Mouse (Mus musculus): ENCODE measurements around the gene Rac2. TPM values are rescaled to one million over a fixed set of nuclear protein-coding genes. Genes with fewer than 3 reads are reported as not detected.

Gene Rac2
- polyA plus RNA-seq, 1 experiment = not detected

GRCm38 (mm10) chr15:78587050-78587994, 14.7 kb upstream of the Rac2 start:
- Histone ChIP-seq H3K9ac (ENCODE audit: low read depth, poor library complexity, severe bottlenecking) (no peak overlapping the region), H3K4me1 (ENCODE audit: control insufficient read depth, insufficient read depth, low read length) (no peaks in the 10 kb centered on the region), H3K9me3 (replicated peaks; ENCODE audit: control insufficient read depth, insufficient read depth, low read length, poor library complexity, severe bottlenecking) (no peaks in the 10 kb centered on the region), H3K36me3 (ENCODE audit: control insufficient read depth, insufficient read depth, low read length, poor library complexity, severe bottlenecking) (no peaks in the 10 kb centered on the region), H3K27ac (ENCODE audit: insufficient read depth, low read length) (no peak overlapping the region), H3K4me3 (ENCODE audit: low read depth, low read length) (no peak overlapping the region), H3K27me3 (ENCODE audit: control insufficient read depth, insufficient read depth, low read length, poor library complexity, severe bottlenecking) (no peaks in the 10 kb centered on the region)
- TF ChIP-seq POLR2A (IDR thresholded peaks at IDR 0.05; ENCODE audit: insufficient read depth, low read length) (no peak), EP300 (IDR thresholded peaks at IDR 0.05; ENCODE audit: insufficient read depth, low read depth, low read length) (peak; percentile 35; the same call in 1 of the 2 replicates), CTCF (IDR thresholded peaks at IDR 0.05; ENCODE audit: low read depth, low read length) (peak; percentile 97)

GRCm38 (mm10) chr15:78585404-78585803, 12.8 kb upstream of the Rac2 start:
- H3K4me1 ChIP-seq (ENCODE audit: control insufficient read depth, insufficient read depth, low read length) = no peaks in the 10 kb centered on the region
- TF ChIP-seq POLR2A (IDR thresholded peaks at IDR 0.05; ENCODE audit: insufficient read depth, low read length) = no peak
- TF ChIP-seq CTCF (IDR thresholded peaks at IDR 0.05; ENCODE audit: low read depth, low read length) = no peak
- no peak for TF ChIP-seq EP300 (IDR thresholded peaks at IDR 0.05; ENCODE audit: insufficient read depth, low read depth, low read length)
- H3K27ac ChIP-seq (ENCODE audit: insufficient read depth, low read length) = no peak overlapping the region
- no peaks in the 10 kb centered on the region for H3K27me3 ChIP-seq (ENCODE audit: control insufficient read depth, insufficient read depth, low read length, poor library complexity, severe bottlenecking)
- no peak overlapping the region for H3K9ac ChIP-seq (ENCODE audit: low read depth, poor library complexity, severe bottlenecking)
- no peaks in the 10 kb centered on the region for H3K9me3 ChIP-seq (replicated peaks; ENCODE audit: control insufficient read depth, insufficient read depth, low read length, poor library complexity, severe bottlenecking)
- no peak overlapping the region for H3K4me3 ChIP-seq (ENCODE audit: low read depth, low read length)
- H3K36me3 ChIP-seq (ENCODE audit: control insufficient read depth, insufficient read depth, low read length, poor library complexity, severe bottlenecking) = no peaks in the 10 kb centered on the region

GRCm38 (mm10) chr15:78583352-78583751, 10.8 kb upstream of the Rac2 start:
- TF ChIP-seq CTCF (IDR thresholded peaks at IDR 0.05; ENCODE audit: low read depth, low read length) (no peak), EP300 (IDR thresholded peaks at IDR 0.05; ENCODE audit: insufficient read depth, low read depth, low read length) (no peak), POLR2A (IDR thresholded peaks at IDR 0.05; ENCODE audit: insufficient read depth, low read length) (no peak)
- Histone ChIP-seq H3K4me1 (ENCODE audit: control insufficient read depth, insufficient read depth, low read length) (no peaks in the 10 kb centered on the region), H3K9me3 (replicated peaks; ENCODE audit: control insufficient read depth, insufficient read depth, low read length, poor library complexity, severe bottlenecking) (no peaks in the 10 kb centered on the region), H3K4me3 (ENCODE audit: low read depth, low read length) (no peak overlapping the region), H3K27ac (ENCODE audit: insufficient read depth, low read length) (0 out of 2 replicates have a peak overlapping the region, but pooled peaks have one; percentile 23), H3K9ac (ENCODE audit: low read depth, poor library complexity, severe bottlenecking) (no peak overlapping the region), H3K36me3 (ENCODE audit: control insufficient read depth, insufficient read depth, low read length, poor library complexity, severe bottlenecking) (no peaks in the 10 kb centered on the region), H3K27me3 (ENCODE audit: control insufficient read depth, insufficient read depth, low read length, poor library complexity, severe bottlenecking) (no peaks in the 10 kb centered on the region)

GRCm38 (mm10) chr15:78576284-78576810, 3.8 kb upstream of the Rac2 start:
- no peaks in the 10 kb centered on the region for H3K36me3 ChIP-seq (ENCODE audit: control insufficient read depth, insufficient read depth, low read length, poor library complexity, severe bottlenecking)
- no peaks in the 10 kb centered on the region for H3K27me3 ChIP-seq (ENCODE audit: control insufficient read depth, insufficient read depth, low read length, poor library complexity, severe bottlenecking)
- no peaks in the 10 kb centered on the region for H3K9me3 ChIP-seq (replicated peaks; ENCODE audit: control insufficient read depth, insufficient read depth, low read length, poor library complexity, severe bottlenecking)
- no peak overlapping the region for H3K9ac ChIP-seq (ENCODE audit: low read depth, poor library complexity, severe bottlenecking)
- no peak for TF ChIP-seq POLR2A (IDR thresholded peaks at IDR 0.05; ENCODE audit: insufficient read depth, low read length)
- 0 out of 2 replicates have a peak, but pooled peaks have one; percentile 48 for TF ChIP-seq EP300 (IDR thresholded peaks at IDR 0.05; ENCODE audit: insufficient read depth, low read depth, low read length)
- no peak for TF ChIP-seq CTCF (IDR thresholded peaks at IDR 0.05; ENCODE audit: low read depth, low read length)
- no peaks in the 10 kb centered on the region for H3K4me1 ChIP-seq (ENCODE audit: control insufficient read depth, insufficient read depth, low read length)
- no peak overlapping the region for H3K4me3 ChIP-seq (ENCODE audit: low read depth, low read length)
- H3K27ac ChIP-seq (ENCODE audit: insufficient read depth, low read length) = no peak overlapping the region; the same call in 1 of the 2 replicates

GRCm38 (mm10) chr15:78572270-78572600, 348 bp downstream of the Rac2 start:
- TF ChIP-seq POLR2A (IDR thresholded peaks at IDR 0.05; ENCODE audit: insufficient read depth, low read length) = no peak
- TF ChIP-seq CTCF (IDR thresholded peaks at IDR 0.05; ENCODE audit: low read depth, low read length) = no peak
- TF ChIP-seq EP300 (IDR thresholded peaks at IDR 0.05; ENCODE audit: insufficient read depth, low read depth, low read length) = no peak
- no peaks in the 10 kb centered on the region for H3K36me3 ChIP-seq (ENCODE audit: control insufficient read depth, insufficient read depth, low read length, poor library complexity, severe bottlenecking)
- H3K27ac ChIP-seq (ENCODE audit: insufficient read depth, low read length) = no peak overlapping the region
- no peak overlapping the region for H3K9ac ChIP-seq (ENCODE audit: low read depth, poor library complexity, severe bottlenecking)
- H3K4me3 ChIP-seq (ENCODE audit: low read depth, low read length) = no peak overlapping the region
- H3K27me3 ChIP-seq (ENCODE audit: control insufficient read depth, insufficient read depth, low read length, poor library complexity, severe bottlenecking) = no peaks in the 10 kb centered on the region
- H3K9me3 ChIP-seq (replicated peaks; ENCODE audit: control insufficient read depth, insufficient read depth, low read length, poor library complexity, severe bottlenecking) = no peaks in the 10 kb centered on the region
- H3K4me1 ChIP-seq (ENCODE audit: control insufficient read depth, insufficient read depth, low read length) = no peaks in the 10 kb centered on the region
